Mouse (Mus musculus) erythroblast, adult 5-6 weeks (primary cell): ENCODE data around the gene Gm21704. TPM values are rescaled to one million over a fixed set of nuclear protein-coding genes. Genes with fewer than 3 reads are reported as not detected.
"Not testable (repeated sequence)": the region's sequence is repeated elsewhere in the genome, so short reads cannot be mapped to it uniquely, and the experiment has no call there.

Source experiments
- ATAC-seq: replicated peaks from 2 replicates; pipeline ENCODE4 v1.8.0; 2016; ENCODE audit warnings: moderate number of reproducible peaks, mild to moderate bottlenecking, moderate TSS enrichment, inconsistent platforms; ENCODE audit not compliant: poor library complexity, low FRiP score, severe bottlenecking
- total RNA-seq, 2 experiments: library from RNA; stranded (forward) in 1 of 2; stranded (reverse) in 1 of 2; fragments of 150-400 nt in 1 of 2; fragments of 200-764, 138-1000 nt in 1 of 2; gene quantifications; 2 replicates each; pipeline versions ENCODE4 v1.2.3 to v1.2.4; 2015 to 2017; ENCODE audit warnings: low replicate concordance in 2 of 2

Gm21704 gene
- not detected in 2 replicates for total RNA-seq (2015; ENCODE audit: low replicate concordance)
- total RNA-seq (2017; ENCODE audit: low replicate concordance) = not detected in 2 replicates

GRCm38 (mm10) chrY:3410067-3410466 is at the start of gene Gm21704, which contains the start of gene Gm21708:
Gene Gm21704, minus strand, starts transcription at chrY:3410167.
Gene Gm21708, minus strand, starts transcription at chrY:3410167.
- ATAC-seq = not testable (repeated sequence)

DNA sequence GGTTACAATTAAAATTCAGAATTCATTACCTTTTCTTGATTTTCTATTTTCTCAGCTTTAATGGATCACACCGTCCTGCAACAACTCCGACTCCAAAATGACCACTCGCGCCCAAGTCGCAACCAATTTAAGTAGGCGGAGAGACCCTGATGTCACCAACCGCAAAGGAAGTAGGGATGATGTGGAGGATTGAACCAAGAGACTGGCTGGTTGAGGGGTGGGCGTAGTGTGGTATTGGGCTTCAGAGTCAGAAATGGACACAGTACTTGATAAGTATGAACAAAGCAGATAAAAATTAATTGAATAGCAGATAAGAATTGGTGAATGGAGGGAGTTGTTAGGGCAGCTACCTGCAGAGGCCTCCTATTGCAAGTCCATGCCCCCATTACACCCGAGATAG is 64.7 kb downstream of the Gm21704 start, which contains the start of gene Gm21693:
TSS of gene Gm21693 (minus strand) at position 101 of the 400 bp plus-strand sequence.
- ATAC-seq = not testable (repeated sequence)

DNA sequence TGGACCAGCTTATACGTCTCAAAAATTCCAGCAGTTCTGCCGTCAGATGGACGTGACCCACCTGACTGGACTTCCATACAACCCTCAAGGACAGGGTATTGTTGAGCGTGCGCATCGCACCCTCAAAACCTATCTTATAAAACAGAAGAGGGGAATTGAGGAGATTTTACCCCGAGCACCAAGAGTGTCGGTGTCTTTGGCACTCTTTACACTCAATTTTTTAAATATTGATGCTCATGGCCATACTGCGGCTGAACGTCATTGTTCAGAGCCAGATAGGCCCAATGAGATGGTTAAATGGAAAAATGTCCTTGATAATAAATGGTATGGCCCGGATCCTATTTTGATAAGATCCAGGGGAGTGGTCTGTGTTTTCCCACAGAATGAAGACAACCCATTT is 69.3 kb downstream of the Gm21704 start:
- ATAC-seq = not testable (repeated sequence)

Other genes with a start within 250 kb of the Gm21704 start
- not detected in 2 replicates for gene Gm21677, start 103.7 kb downstream of the Gm21704 start, total RNA-seq (2015; ENCODE audit: low replicate concordance)
- gene Gm21677, start 103.7 kb downstream of the Gm21704 start, total RNA-seq (2017; ENCODE audit: low replicate concordance) = 1.2 TPM in 1 of 2 replicates, not detected in the other
- gene Gm21693, start 64.8 kb downstream of the Gm21704 start, total RNA-seq (2015; ENCODE audit: low replicate concordance) = not detected in 2 replicates
- gene Gm21693, start 64.8 kb downstream of the Gm21704 start, total RNA-seq (2017; ENCODE audit: low replicate concordance) = 1.2 TPM in 1 of 2 replicates, not detected in the other
- not detected in 2 replicates for gene Gm21708, start within 50 bp of the Gm21704 start, total RNA-seq (2015; ENCODE audit: low replicate concordance)
- gene Gm21708, start within 50 bp of the Gm21704 start, total RNA-seq (2017; ENCODE audit: low replicate concordance) = not detected in 2 replicates